Mouse (Mus musculus) liver, postnatal 0 days (tissue): ENCODE data around the gene Snn.

Experiments used
- CTCF ChIP-seq: sonication (generic); IDR thresholded peaks from 2 replicates; pipeline ENCODE4 v1.5.1; 2016; ENCODE audit warnings: antibody characterized with exemption, low read depth
- EP300 ChIP-seq: IDR thresholded peaks from 2 replicates; pipeline ENCODE4 v1.6.1; 2016; ENCODE audit warnings: antibody characterized with exemption, low read depth, mild to moderate bottlenecking

DNA sequence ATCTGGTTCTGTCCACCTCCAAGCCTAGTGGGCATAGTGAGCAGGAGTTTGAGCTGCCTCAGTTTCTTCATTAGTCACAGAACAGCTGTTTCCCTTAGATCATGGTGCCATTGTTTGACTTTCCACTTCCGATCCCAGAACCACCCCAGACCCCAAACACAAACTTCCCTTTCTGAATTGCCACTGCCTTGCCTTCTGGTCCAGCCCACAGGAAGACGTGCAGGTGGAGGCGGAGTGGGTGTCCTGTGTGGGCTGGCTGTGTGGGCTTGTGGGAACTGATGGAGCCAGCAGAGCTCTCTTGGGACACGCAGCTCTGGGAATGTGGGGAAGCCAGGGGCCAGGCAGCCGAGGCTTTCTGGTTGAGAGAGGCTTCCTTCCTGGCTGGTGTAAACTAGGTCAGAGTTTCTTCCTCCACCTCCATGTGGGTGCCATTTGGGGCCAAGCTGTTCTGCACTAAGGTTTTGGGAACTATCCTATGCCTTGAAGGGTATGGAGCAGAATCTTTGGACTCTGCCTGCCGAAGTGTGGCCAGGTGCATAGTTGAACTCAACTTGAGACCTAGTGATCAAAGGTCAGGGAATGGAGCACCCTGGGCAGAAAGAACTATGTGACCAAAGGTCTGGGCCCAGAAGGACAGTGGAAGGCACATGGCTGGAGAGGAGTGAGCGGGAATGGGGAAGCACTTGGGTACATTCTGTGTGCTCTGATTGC lies 9.1 kb downstream of the Snn start:
- no peak for TF ChIP-seq CTCF
- no peak for TF ChIP-seq EP300
